Mouse (Mus musculus): ENCODE measurements around the gene Itm2c. TPM values are rescaled to one million over a fixed set of nuclear protein-coding genes. Genes with fewer than 3 reads are reported as not detected.
A peak's percentile ranks its signal among the peaks of the same experiment; 100 is the strongest.

Itm2c gene
- 93.2 and 105 TPM in 2 replicates for polyA plus RNA-seq (2014; fragmentation: Nextera tagmentation; extraction: Ambion mirVana)

DNA sequence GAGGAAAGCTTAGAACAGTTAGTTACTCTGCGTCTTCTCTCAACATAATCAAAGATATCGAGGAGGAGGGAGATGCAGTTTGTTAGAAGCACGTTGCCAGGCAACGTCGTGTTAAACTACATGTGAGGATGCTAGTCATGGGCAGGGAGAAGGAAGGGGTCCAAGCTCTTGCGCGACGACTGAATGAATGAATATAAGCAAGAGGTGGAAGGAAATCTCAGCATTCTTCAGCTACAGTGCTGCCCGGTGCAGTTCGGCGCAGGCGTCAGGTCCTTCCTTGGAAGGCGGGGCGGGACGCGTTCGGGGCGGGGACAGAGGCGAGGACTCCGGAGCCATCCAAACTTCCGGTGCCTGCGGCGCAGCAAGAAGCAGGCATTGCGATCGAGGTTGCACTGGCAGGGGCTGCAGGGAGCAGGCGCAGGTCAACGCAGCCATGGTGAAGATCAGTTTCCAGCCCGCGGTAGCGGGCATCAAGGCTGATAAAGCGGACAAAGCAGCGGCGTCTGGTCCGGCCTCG is at the start of gene Itm2c:
Gene Itm2c (plus strand): TSS at position 51 of the 517 bp plus-strand sequence.
- Histone ChIP-seq H3K27ac (ENCODE audit: low read depth, low read length) (peak within 1 kb of the TSS; percentile 83), H3K4me2 (ENCODE audit: low read depth, low read length) (peak within 1 kb of the TSS; percentile 90), H3K9me3 (ENCODE audit: control insufficient read depth, low read length) (no peaks in the 10 kb centered on the region), H3K4me1 (ENCODE audit: control insufficient read depth, insufficient read depth, low read length) (peaks cover 41% of the 10 kb centered on the region), H3K27me3 (ENCODE audit: control insufficient read depth, insufficient read depth, low read length) (no peaks in the 10 kb centered on the region), H3K36me3 (ENCODE audit: control insufficient read depth, insufficient read depth, low read length) (no peaks in the 10 kb centered on the region), H3K9ac (replicated peaks; ENCODE audit: low read depth, low read length) (peak within 1 kb of the TSS; percentile 72), H3K4me3 (ENCODE audit: low read depth, low read length) (peak within 1 kb of the TSS; percentile 81)
- ATAC-seq (ENCODE audit: low read depth), result peak; percentile 91
- WGBS, result 1% methylated on average over 35 of the region's 35 CpGs

DNA sequence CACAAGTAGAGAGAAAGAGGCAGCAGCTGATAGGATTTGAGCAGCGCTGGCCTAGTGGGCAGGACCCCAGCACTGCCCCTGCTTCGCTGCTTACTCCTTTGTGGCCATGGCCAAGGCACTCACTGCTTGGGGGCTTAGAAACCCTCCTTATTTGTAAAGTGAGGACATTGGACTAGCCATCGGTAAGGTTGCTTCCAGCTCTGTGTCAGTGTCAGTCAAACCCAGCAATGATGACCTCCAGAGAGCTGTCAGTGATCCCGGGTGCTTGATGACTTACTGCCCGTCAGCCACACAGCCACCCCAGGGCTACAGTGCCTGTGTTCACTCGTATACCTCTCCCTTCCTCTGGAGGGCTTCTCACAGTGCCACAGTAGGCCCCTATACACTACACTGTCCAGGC is 49.1 kb upstream of the Itm2c start:
- 84% methylated on average over 6 of the region's 6 CpGs for WGBS
- no peak for ATAC-seq (ENCODE audit: low read depth)
- Histone ChIP-seq H3K36me3 (ENCODE audit: control insufficient read depth, insufficient read depth, low read length) (peaks cover 32% of the 10 kb centered on the region), H3K9me3 (ENCODE audit: control insufficient read depth, low read length) (no peaks in the 10 kb centered on the region), H3K4me1 (ENCODE audit: control insufficient read depth, insufficient read depth, low read length) (no peaks in the 10 kb centered on the region), H3K4me3 (ENCODE audit: low read depth, low read length) (no peak overlapping the region), H3K9ac (replicated peaks; ENCODE audit: low read depth, low read length) (no peak overlapping the region), H3K27ac (ENCODE audit: low read depth, low read length) (no peak overlapping the region), H3K27me3 (ENCODE audit: control insufficient read depth, insufficient read depth, low read length) (no peaks in the 10 kb centered on the region), H3K4me2 (ENCODE audit: low read depth, low read length) (no peak overlapping the region)

DNA sequence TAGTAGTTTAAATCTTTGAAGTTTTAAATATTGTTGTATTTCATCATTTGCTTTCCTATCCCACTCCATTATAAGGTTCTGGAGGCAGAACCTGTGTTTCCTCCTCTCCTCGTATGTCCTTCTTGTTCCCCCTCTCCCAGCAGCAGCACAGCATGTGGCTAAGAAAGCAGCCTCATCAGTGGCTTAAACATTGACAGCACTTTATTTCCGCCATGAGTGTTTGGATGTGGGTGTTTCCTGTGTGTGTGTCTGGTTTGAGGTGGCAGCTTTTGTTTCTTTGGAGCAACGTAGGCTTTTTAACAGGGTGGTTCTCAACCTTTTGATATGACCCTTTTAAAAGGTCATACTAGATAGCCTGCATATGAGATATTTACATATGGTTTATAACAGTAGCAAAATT is 48.6 kb upstream of the Itm2c start:
- Histone ChIP-seq H3K9ac (replicated peaks; ENCODE audit: low read depth, low read length) (no peak overlapping the region), H3K9me3 (ENCODE audit: control insufficient read depth, low read length) (no peaks in the 10 kb centered on the region), H3K36me3 (ENCODE audit: control insufficient read depth, insufficient read depth, low read length) (peaks cover 37% of the 10 kb centered on the region), H3K27me3 (ENCODE audit: control insufficient read depth, insufficient read depth, low read length) (no peaks in the 10 kb centered on the region), H3K4me2 (ENCODE audit: low read depth, low read length) (no peak overlapping the region), H3K4me3 (ENCODE audit: low read depth, low read length) (no peak overlapping the region), H3K4me1 (ENCODE audit: control insufficient read depth, insufficient read depth, low read length) (no peaks in the 10 kb centered on the region), H3K27ac (ENCODE audit: low read depth, low read length) (no peak overlapping the region)
- ATAC-seq (ENCODE audit: low read depth), result no peak
- 69% methylated on average over 3 of the region's 3 CpGs for WGBS

DNA sequence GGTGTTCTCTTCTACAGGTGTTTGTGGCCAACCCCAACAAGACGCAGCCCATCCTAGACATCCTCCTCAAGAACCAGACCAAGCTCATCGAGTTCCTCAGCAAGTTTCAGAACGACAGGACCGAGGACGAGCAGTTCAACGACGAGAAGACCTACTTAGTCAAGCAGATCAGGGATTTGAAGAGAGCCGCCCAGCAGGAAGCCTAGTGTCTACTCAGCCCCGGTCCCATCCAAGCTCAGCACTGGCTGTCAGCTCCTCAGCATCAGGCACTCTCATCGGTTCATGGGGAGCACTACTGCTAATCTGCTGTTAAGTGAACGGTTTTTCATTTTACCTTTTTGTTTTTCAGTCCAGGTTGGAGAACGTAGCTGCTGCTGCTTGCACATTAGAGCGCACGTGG is 45.1 kb upstream of the Itm2c start:
- H3K27me3 ChIP-seq (ENCODE audit: control insufficient read depth, insufficient read depth, low read length), result no peaks in the 10 kb centered on the region
- 94% methylated on average over 14 of the region's 14 CpGs for WGBS
- no peak for ATAC-seq (ENCODE audit: low read depth)
- H3K4me1 ChIP-seq (ENCODE audit: control insufficient read depth, insufficient read depth, low read length), result no peaks in the 10 kb centered on the region
- H3K36me3 ChIP-seq (ENCODE audit: control insufficient read depth, insufficient read depth, low read length), result peaks cover 33% of the 10 kb centered on the region
- no peak overlapping the region for H3K4me3 ChIP-seq (ENCODE audit: low read depth, low read length)
- H3K9ac ChIP-seq (replicated peaks; ENCODE audit: low read depth, low read length), result no peak overlapping the region
- H3K9me3 ChIP-seq (ENCODE audit: control insufficient read depth, low read length), result no peaks in the 10 kb centered on the region
- H3K4me2 ChIP-seq (ENCODE audit: low read depth, low read length), result no peak overlapping the region
- no peak overlapping the region for H3K27ac ChIP-seq (ENCODE audit: low read depth, low read length)

DNA sequence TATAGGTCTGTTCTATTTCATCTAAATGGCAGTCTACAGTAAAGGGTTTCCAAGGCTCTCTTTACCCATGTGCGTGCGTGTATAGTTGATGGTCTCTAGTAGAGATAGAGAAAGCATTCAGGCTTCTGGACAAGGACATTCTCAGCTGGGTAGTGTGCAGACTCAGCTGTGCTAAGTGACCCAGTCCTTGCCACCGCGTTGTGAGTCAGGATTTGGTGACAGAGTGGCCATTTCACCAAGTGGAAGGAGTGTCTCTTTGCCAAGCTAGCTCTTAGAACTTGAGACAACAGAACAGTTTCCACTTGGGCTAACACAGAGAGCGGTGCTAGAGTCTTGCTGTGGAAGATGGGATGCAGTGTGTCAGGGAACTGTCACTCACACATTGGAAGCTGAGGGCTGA is 43.2 kb upstream of the Itm2c start:
- H3K4me1 ChIP-seq (ENCODE audit: control insufficient read depth, insufficient read depth, low read length), result no peaks in the 10 kb centered on the region
- H3K27me3 ChIP-seq (ENCODE audit: control insufficient read depth, insufficient read depth, low read length), result no peaks in the 10 kb centered on the region
- no peaks in the 10 kb centered on the region for H3K9me3 ChIP-seq (ENCODE audit: control insufficient read depth, low read length)
- WGBS, result 97% methylated on average over 5 of the region's 5 CpGs
- H3K27ac ChIP-seq (ENCODE audit: low read depth, low read length), result no peak overlapping the region
- peaks cover 28% of the 10 kb centered on the region for H3K36me3 ChIP-seq (ENCODE audit: control insufficient read depth, insufficient read depth, low read length)
- H3K4me2 ChIP-seq (ENCODE audit: low read depth, low read length), result no peak overlapping the region
- no peak for ATAC-seq (ENCODE audit: low read depth)
- H3K4me3 ChIP-seq (ENCODE audit: low read depth, low read length), result no peak overlapping the region
- H3K9ac ChIP-seq (replicated peaks; ENCODE audit: low read depth, low read length), result no peak overlapping the region

DNA sequence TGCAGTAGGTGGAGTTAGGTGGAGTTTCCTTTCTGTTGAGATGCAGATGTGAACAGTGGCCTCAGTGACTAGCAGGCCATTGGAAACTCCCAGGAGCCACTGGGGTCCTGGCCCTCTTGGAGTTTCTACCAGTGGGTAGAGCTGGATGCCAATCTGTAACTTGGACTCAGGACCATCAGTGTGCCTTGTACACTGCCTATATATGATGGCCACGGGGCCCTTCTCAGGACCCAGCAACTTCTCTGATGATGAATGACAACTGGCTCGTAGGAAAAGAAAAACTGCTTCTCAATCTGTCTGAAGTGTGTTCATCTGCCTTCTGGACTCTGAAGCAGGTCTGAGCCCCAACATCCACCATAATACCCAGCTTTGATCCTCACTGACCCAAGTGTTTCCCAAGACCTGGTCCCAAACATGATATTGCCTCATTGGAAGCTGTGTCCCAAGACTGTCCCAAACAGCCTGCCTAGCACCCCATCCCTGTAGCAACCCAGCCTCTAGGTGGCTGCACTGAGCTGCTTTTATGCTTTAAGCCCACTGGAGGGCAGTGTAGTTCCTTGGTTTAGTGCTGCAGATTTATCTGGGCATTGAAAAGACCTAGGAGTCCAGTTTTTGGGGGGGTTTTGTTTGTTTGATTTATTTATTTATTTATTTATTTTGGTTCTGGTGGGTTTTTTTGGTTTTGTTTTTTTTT is 40.9 kb upstream of the Itm2c start:
- no peaks in the 10 kb centered on the region for H3K4me1 ChIP-seq (ENCODE audit: control insufficient read depth, insufficient read depth, low read length)
- no peaks in the 10 kb centered on the region for H3K9me3 ChIP-seq (ENCODE audit: control insufficient read depth, low read length)
- no peak overlapping the region for H3K4me3 ChIP-seq (ENCODE audit: low read depth, low read length)
- H3K27me3 ChIP-seq (ENCODE audit: control insufficient read depth, insufficient read depth, low read length), result no peaks in the 10 kb centered on the region
- H3K36me3 ChIP-seq (ENCODE audit: control insufficient read depth, insufficient read depth, low read length), result peaks cover 16% of the 10 kb centered on the region
- no peak overlapping the region for H3K4me2 ChIP-seq (ENCODE audit: low read depth, low read length)
- no peak overlapping the region for H3K9ac ChIP-seq (replicated peaks; ENCODE audit: low read depth, low read length)
- 82% methylated on average over 2 of the region's 2 CpGs for WGBS
- ATAC-seq (ENCODE audit: low read depth), result peak; percentile 73
- H3K27ac ChIP-seq (ENCODE audit: low read depth, low read length), result no peak overlapping the region

DNA sequence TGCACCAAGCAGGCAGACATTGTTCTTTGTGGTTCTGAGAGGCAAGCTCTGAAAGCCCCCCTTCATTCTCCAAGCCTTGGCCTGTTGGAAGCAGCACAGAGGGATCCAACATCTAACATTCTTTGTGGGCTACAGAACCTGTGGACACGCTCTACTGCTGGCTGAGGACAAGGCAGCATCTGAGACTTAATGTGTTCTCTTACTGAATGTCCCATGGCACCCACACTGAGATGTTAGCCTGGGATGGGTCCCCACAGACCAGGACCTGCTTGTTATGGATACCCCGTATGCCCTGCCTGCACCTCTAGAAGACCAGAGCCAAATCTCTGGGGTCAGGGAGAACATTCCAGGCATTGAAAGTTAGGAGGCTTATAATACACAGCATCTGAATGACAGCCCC is 40.2 kb upstream of the Itm2c start:
- Histone ChIP-seq H3K4me1 (ENCODE audit: control insufficient read depth, insufficient read depth, low read length) (no peaks in the 10 kb centered on the region), H3K4me3 (ENCODE audit: low read depth, low read length) (no peak overlapping the region), H3K27me3 (ENCODE audit: control insufficient read depth, insufficient read depth, low read length) (no peaks in the 10 kb centered on the region), H3K36me3 (ENCODE audit: control insufficient read depth, insufficient read depth, low read length) (peaks cover 12% of the 10 kb centered on the region), H3K9ac (replicated peaks; ENCODE audit: low read depth, low read length) (no peak overlapping the region), H3K27ac (ENCODE audit: low read depth, low read length) (no peak overlapping the region), H3K4me2 (ENCODE audit: low read depth, low read length) (no peak overlapping the region), H3K9me3 (ENCODE audit: control insufficient read depth, low read length) (no peaks in the 10 kb centered on the region)
- ATAC-seq (ENCODE audit: low read depth), result no peak
- 95% methylated on average over 2 of the region's 2 CpGs for WGBS

DNA sequence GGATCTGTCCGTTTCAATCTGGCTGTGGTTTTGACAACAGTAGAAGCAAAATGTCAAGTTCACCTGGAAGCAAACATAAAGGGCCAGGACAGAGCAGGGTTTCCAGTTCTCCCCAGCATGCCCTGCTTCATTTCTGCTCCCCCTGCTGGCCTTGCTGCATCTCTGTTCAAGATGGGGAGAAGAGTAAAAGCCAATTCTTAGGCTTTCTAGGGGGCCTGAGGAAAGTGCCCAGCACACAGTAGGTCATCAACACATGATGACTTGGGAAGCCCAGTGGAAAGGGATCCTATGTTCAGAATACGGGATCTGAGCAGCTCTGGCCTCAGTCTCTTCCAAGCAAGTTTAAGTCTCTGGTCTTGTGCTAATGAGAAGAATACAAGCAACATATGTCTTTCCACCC is 39.6 kb upstream of the Itm2c start:
- Histone ChIP-seq H3K9ac (replicated peaks; ENCODE audit: low read depth, low read length) (no peak overlapping the region), H3K9me3 (ENCODE audit: control insufficient read depth, low read length) (no peaks in the 10 kb centered on the region), H3K36me3 (ENCODE audit: control insufficient read depth, insufficient read depth, low read length) (peaks cover 7% of the 10 kb centered on the region), H3K4me2 (ENCODE audit: low read depth, low read length) (no peak overlapping the region), H3K27ac (ENCODE audit: low read depth, low read length) (no peak overlapping the region), H3K4me3 (ENCODE audit: low read depth, low read length) (no peak overlapping the region), H3K27me3 (ENCODE audit: control insufficient read depth, insufficient read depth, low read length) (no peaks in the 10 kb centered on the region), H3K4me1 (ENCODE audit: control insufficient read depth, insufficient read depth, low read length) (no peaks in the 10 kb centered on the region)
- no peak for ATAC-seq (ENCODE audit: low read depth)
- 82% methylated on average over 2 of the region's 2 CpGs for WGBS

DNA sequence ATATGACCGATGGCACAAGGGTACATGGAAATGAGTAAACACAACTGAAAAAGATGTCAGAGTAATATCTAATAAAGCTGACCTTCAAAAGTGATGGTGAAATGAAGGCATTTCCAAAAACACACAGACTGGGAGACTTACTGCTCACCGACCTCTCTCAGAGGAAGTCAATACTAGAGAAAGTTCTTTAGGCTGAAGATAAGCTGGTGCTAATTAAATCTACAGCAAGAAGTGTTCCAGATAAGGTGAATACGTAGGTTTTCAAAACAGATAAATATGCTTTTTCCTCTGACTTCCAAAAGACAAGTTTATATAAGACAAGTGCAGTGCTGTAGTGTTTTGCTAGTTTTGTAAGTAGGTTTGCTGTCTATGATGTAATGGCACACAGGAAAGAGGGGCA is 37.8 kb upstream of the Itm2c start:
- WGBS, result 93% methylated on average over 3 of the region's 3 CpGs
- no peak overlapping the region for H3K4me2 ChIP-seq (ENCODE audit: low read depth, low read length)
- no peaks in the 10 kb centered on the region for H3K4me1 ChIP-seq (ENCODE audit: control insufficient read depth, insufficient read depth, low read length)
- H3K9me3 ChIP-seq (ENCODE audit: control insufficient read depth, low read length), result no peaks in the 10 kb centered on the region
- ATAC-seq (ENCODE audit: low read depth), result no peak
- H3K9ac ChIP-seq (replicated peaks; ENCODE audit: low read depth, low read length), result no peak overlapping the region
- no peak overlapping the region for H3K4me3 ChIP-seq (ENCODE audit: low read depth, low read length)
- no peaks in the 10 kb centered on the region for H3K27me3 ChIP-seq (ENCODE audit: control insufficient read depth, insufficient read depth, low read length)
- no peak overlapping the region for H3K27ac ChIP-seq (ENCODE audit: low read depth, low read length)
- no peaks in the 10 kb centered on the region for H3K36me3 ChIP-seq (ENCODE audit: control insufficient read depth, insufficient read depth, low read length)

All from neural tube, embryonic 14.5 days (tissue).